Mouse (Mus musculus) retina, embryonic 14.5 days (tissue): ENCODE data around the gene Sftpa1.

Experiments used
- DNase-seq: peaks from one replicate; pipeline ENCODE4 v3.0.0-alpha.2; 2015; ENCODE audit warnings: low spot score

The Sftpa1 gene

GRCm38 (mm10) chr14:41131540-41131939, at the start of gene Sftpa1:
TSS of gene Sftpa1 (plus strand) at chr14:41131782.
- no peak for DNase-seq

- no peak for DNase-seq
These were observed 49.2 kb upstream of the Sftpa1 start for GRCm38 (mm10) chr14:41082408-41082807.

DNA sequence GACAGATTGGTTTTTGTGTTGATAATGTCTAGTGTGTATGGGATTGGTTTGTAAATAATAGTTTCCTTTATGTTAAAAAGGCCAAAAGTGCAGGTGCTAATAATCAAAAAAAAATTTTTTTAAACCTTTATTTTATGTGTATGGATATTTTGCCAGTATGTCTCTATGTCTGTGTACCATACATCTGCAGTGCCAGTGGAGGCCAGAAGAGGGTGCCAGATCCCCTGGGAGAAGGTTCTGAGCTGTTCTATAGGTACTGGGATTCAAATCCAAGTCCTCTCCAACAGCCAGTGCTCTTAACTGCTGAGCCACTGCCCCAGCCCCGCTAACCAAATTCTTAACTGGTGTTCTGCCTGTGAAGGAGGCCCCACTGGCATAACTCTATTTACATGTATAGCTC, 44.1 kb upstream of the Sftpa1 start:
- DNase-seq: peak; percentile 10

- DNase-seq: peak; percentile 55
These were observed 40.8 kb upstream of the Sftpa1 start for GRCm38 (mm10) chr14:41090777-41091176.

- peak; percentile 44 for DNase-seq
These were observed 37.5 kb upstream of the Sftpa1 start for GRCm38 (mm10) chr14:41094114-41094513.

DNA sequence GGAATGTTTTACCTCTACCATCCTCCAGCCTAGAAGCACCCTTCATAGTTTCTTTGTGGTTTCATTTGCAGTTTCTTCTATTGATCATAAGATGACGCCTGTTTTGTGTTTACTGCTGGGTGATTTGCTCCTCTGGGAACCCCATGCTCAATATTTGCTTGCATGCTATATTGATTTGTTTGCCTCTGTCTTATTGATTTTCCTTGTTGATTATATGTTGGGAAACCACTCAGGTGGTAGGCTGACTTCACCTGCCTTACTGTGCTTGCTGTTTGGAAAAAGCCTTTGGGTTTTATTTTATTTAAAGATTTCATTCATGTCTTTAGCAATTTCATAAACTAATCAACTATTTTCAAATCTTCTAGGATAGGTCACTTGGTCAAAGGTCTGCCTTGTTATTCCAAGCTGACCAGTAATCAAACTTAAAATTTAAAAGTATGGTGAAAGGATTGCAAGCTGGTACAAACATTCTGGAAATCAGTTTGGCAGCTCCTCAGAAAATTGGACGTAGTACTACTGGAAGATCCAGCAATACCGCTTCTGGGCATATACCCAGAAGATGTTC, 35.2 kb upstream of the Sftpa1 start:
- DNase-seq: no peak

DNA sequence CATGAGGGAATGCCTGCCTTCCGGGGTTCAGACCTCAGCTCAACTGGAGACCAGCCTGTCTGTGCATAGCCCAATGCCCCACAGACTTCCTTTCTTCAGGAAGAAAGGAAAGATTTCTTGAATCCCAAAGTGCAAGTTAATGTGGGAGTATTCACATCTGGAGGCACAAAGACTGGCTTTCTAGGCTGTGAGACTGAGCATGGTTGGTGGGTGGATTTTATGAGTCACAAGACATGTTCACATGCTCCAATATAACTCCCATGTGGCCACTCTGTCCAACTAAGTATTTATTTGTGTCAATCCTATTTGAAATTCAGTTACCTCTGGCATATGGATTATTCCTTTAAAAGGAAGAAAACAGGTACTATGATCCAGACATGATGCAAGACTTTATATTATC, 32.9 kb upstream of the Sftpa1 start:
- DNase-seq: no peak

GRCm38 (mm10) chr14:41100712-41101111, 30.9 kb upstream of the Sftpa1 start:
- no peak for DNase-seq

DNA sequence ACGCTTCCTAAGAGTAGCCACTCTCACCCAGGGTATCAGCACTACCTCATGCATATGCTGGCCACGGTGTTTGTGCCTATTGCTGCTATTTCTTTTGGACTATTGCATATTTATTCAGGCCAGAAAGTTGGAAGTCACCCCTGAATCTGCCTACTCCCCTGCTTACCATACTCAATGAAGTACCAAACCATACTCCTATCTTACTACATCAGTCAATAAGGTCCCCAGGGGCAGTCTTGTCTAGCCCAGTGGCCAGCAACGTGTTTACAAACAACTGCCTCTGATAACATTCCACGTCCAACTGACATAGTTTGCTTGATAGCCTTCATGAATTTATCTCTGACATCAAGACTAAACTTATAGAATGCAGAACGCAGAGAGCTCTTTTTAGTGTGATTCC, 30.3 kb upstream of the Sftpa1 start:
- no peak for DNase-seq

DNA sequence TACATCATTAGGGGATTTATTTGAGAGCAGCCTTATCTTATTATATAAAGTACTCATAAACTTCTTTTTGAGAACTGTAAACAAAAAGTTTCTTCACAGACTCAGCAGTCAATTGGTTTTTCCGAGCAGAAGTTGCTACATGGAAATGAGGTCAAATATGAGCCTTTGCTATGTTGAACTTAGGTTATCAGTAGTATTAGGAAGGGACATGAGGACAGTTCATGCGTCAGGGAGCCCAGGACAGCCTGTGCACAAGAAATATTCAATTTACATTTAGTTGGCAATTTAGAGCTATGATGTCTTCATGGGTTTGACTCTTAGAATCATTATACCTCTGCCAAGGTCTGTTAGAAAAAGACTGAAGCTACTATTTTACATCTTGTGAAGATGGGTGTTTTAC, 29.3 kb upstream of the Sftpa1 start:
- DNase-seq: no peak

DNA sequence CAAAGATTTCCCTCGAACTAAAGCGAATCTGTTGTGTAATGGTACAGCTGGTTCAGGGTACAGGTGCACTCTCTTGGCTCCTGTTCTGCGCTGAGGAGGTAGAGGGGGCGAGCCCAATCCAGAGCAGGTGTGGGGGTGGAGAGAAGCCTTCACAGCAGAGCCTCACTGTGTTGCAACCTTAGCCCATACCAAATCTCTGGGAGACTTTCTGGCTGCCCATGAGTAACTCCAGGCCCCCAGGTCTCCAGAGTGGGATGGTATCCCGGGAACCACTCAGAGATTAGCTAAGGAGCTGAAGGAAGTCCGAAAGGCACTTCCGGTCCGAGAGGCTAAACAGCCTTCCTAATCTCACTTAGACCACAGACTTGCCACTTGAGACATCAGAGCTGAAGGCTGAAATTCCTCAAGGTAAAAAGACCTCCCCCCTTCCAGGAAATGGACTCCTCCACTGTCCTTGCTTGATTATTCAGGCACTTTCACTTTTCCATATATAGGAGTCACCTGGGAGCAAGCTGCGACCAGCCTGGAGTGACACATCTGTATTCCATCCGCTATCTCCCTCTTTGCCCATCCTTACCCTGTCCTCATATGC, 26.6 kb upstream of the Sftpa1 start, which contains the start of gene Mat1a:
Gene Mat1a (plus strand): TSS at position 183 of the 592 bp plus-strand sequence.
- DNase-seq: no peak

- no peak for DNase-seq
These were observed 20.4 kb upstream of the Sftpa1 start for GRCm38 (mm10) chr14:41111031-41111668.

GRCm38 (mm10) chr14:41112944-41113343, 18.6 kb upstream of the Sftpa1 start:
- no peak for DNase-seq

- DNase-seq: no peak
These were observed 15.3 kb upstream of the Sftpa1 start for GRCm38 (mm10) chr14:41116271-41116670.

DNA sequence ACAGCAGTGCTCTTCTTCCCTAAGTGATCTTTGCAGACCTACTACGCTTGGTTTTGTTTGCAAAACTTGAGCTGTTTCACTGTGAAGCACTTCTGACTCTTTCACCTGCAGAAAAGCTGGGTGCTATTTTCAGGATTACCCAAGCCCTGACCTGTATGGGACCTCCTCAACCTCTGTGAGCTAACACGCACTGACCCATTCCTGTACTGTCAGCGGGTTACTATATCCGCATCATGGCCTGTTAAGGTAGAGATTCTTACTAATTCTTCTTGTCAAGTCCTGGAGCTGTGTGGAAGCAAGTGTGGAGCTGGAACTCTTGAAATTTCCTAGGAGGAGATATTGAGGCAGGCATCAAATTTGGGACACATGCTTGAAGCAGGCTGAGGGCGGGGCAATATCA, 6.9 kb upstream of the Sftpa1 start:
- DNase-seq: no peak

DNA sequence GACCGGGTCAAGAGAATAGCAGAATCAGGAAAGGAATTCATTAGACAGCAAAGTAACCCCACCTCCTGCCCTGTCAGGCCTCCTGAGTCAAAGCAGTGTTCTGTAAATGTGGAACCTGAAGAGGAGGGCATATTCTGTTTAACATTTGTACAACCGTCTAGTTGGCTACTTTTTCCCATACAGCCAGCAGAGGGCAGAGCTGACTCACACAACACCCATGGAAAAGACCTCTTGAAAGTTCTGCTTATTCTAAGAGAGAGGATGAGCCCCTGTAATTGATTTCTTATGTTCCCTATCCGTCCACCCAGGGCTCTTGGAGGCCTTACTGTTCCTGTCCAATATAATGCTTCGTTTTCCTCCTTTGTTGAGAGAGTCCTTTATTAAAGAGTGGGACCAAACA, 3.6 kb upstream of the Sftpa1 start:
- peak; percentile 53 for DNase-seq

DNA sequence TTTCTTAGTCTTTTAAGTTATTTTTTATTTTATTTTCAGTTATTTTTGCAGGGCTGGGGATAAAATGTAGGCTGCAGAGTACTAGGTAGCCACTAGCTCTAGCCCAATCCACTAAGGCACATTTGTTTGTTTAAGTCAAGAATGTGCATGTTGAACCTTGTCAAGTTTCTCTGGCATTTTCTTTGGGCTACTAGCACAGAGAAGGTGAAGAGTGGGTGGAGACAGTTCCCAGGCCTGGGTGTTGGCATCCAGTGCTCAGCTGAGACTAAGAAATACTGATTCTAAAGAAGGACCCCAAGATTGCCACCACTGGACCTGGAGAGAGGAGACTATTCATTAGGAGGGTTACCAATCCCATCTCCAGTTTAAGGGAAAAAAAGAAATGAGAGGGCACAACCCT, 5.4 kb downstream of the Sftpa1 start:
- no peak for DNase-seq

DNA sequence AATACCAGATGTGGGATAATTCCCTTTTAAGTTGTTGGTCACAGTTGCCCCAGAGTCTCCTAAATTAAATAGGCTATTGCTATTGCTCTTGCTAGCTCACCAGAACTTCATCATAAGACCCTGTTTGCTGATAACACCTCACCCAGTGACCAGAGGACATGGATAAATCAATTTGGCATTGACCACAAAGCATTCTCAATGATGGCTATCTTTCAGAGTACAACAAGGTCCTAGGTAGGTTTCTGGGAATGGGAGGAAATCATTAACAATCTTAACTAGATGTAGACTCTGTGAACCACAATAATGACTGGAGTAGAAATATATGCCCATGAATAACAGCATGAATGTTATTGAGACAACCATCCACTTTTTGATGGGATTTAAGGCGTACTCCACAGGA, 9.1 kb downstream of the Sftpa1 start:
- DNase-seq: no peak

GRCm38 (mm10) chr14:41146035-41146434, 14.5 kb downstream of the Sftpa1 start:
- DNase-seq: no peak

- DNase-seq: no peak
These were observed 15.3 kb downstream of the Sftpa1 start for GRCm38 (mm10) chr14:41146922-41147321.

- no peak for DNase-seq
These were observed 15.8 kb downstream of the Sftpa1 start for GRCm38 (mm10) chr14:41147356-41147755.

DNA sequence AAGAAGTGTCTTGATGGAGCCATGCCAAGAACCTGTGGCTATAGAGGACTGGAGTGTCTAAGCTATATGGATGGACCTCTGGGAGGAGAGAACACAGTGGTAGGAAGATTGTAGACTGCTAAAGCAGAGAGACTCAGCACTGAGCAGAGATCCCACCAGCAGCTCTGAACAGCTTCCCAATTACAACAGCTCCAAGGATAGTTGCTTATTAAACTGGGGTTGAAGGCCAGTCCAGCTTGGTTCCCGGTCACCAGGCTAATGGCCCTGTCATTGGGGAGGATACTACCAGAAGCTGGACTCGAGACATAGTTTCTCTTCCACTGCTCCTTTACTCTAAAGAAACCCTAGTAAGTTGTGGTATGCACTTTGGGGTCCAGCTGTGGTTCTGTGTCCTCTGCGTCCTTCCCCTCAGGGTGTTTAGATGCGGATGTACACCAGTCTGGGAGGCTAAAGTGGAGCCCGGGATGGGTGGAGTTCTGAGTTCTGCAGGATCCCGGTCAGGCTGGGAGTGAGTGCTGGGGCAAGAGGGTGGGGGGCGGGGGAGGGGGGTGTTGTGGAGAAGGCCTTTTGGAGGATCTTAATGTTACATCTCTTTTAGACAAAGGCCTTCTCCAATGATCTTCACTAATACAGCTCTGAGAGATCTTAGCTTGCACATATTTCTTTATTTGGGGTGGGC, 19.8 kb downstream of the Sftpa1 start, which contains the start of gene Mbl1:
Gene Mbl1 (plus strand): TSS at position 239 of the 679 bp plus-strand sequence.
- no peak for DNase-seq

GRCm38 (mm10) chr14:41160076-41160475, 28.5 kb downstream of the Sftpa1 start:
- no peak for DNase-seq
